Mouse (Mus musculus) heart, embryonic 16.5 days (tissue): ENCODE data around the gene Capn10. TPM values are rescaled to one million over a fixed set of nuclear protein-coding genes. Genes with fewer than 3 reads are reported as not detected.

Source experiments
- ATAC-seq: fragments of 200-750 bp; cut with Nextera tagmentation; replicated peaks from 2 replicates; pipeline ENCODE4 v1.8.0; 2017; ENCODE audit warnings: moderate number of reproducible peaks; ENCODE audit not compliant: insufficient read depth, low FRiP score; ENCODE audit errors: extremely low read depth
- H3K27ac ChIP-seq: fragments of 300-500 bp; sonication (generic); 2 replicates; pipeline ENCODE4 v1.5.1; 2014; ENCODE audit warnings: mild to moderate bottlenecking, low read length, control low read depth, moderate library complexity
- H3K27me3 ChIP-seq: fragments of 300-500 bp; sonication (generic); 2 replicates; pipeline ENCODE4 v1.6.1; 2014; ENCODE audit warnings: low read length, mixed read lengths; ENCODE audit not compliant: control insufficient read depth, insufficient read depth
- H3K36me3 ChIP-seq: fragments of 300-500 bp; sonication (generic); 2 replicates; pipeline ENCODE4 v1.6.1; 2014; ENCODE audit not compliant: control insufficient read depth, insufficient read depth
- H3K4me1 ChIP-seq: fragments of 300-500 bp; sonication (generic); 2 replicates; pipeline ENCODE4 v1.6.1; 2014; ENCODE audit warnings: low read length, mixed read lengths; ENCODE audit not compliant: control insufficient read depth, insufficient read depth
- H3K4me2 ChIP-seq: fragments of 300-500 bp; sonication (generic); 2 replicates; pipeline ENCODE4 v1.6.1; 2014; ENCODE audit warnings: low read depth, mild to moderate bottlenecking, control low read depth, low read length
- H3K4me3 ChIP-seq: fragments of 300-500 bp; sonication (generic); 2 replicates; pipeline ENCODE4 v1.5.1; 2014; ENCODE audit warnings: mild to moderate bottlenecking, control low read depth, low read length
- H3K9ac ChIP-seq: fragments of 300-500 bp; sonication (generic); 2 replicates; pipeline ENCODE4 v1.6.1; 2014; ENCODE audit warnings: low read length, control low read depth
- H3K9me3 ChIP-seq: fragments of 300-500 bp; sonication (generic); replicated peaks from 2 replicates; pipeline ENCODE4 v1.6.1; 2016; ENCODE audit warnings: low read length; ENCODE audit not compliant: control insufficient read depth
- WGBS: fragments of 180-500 bp; shearing (Covaris S2); extraction: QIAGEN DNeasy Blood & Tissue Kit; methylation state at CpG from one replicate; pipeline ENCODE4 v1.1.7; 2014; 5-methylcytosine and 5-hydroxymethylcytosine counted together
- polyA plus RNA-seq: library from polyadenylated mRNA; unstranded; fragments of >200 nt; fragmentation: Nextera tagmentation; extraction: Ambion mirVana; gene quantifications from 2 replicates; pipeline ENCODE4 v1.2.1, GENCODE M21; 2015

The Capn10 gene
- polyA plus RNA-seq, 1 experiment from 2014 or later = 27.1 TPM

GRCm38 (mm10) chr1:92979073-92979602 is 45.0 kb downstream of the Capn10 start:
- peaks cover 2% of the 10 kb centered on the region; the same call in 1 of the 2 replicates for H3K27me3 ChIP-seq
- H3K4me1 ChIP-seq = peaks cover 17% of the 10 kb centered on the region
- no peak overlapping the region for H3K4me2 ChIP-seq
- H3K9ac ChIP-seq = no peak overlapping the region
- no peak overlapping the region for H3K4me3 ChIP-seq
- no peak overlapping the region for H3K27ac ChIP-seq
- no peaks in the 10 kb centered on the region for H3K36me3 ChIP-seq
- 0 out of 2 replicates have a peak, but pooled peaks have one; percentile 19 for ATAC-seq
- 18% methylated on average over 11 of the region's 11 CpGs for WGBS
- H3K9me3 ChIP-seq = no peaks in the 10 kb centered on the region

GRCm38 (mm10) chr1:92981056-92981845 is 47.1 kb downstream of the Capn10 start:
- 0 out of 2 replicates have a peak, but pooled peaks have one; percentile 39 for ATAC-seq
- Histone ChIP-seq H3K4me1 (peaks cover 13% of the 10 kb centered on the region), H3K36me3 (no peaks in the 10 kb centered on the region), H3K27me3 (peaks cover 2% of the 10 kb centered on the region; the same call in 1 of the 2 replicates), H3K4me2 (no peak overlapping the region), H3K4me3 (no peak overlapping the region), H3K27ac (peak overlapping the region; percentile 66), H3K9me3 (no peaks in the 10 kb centered on the region), H3K9ac (no peak overlapping the region)
- 69% methylated on average over 7 of the region's 7 CpGs for WGBS

- no peak overlapping the region for H3K9ac ChIP-seq
- no peak overlapping the region for H3K4me3 ChIP-seq
- no peaks in the 10 kb centered on the region for H3K36me3 ChIP-seq
- H3K4me2 ChIP-seq = no peak overlapping the region
- no peak for ATAC-seq
- 91% methylated on average over 17 of the region's 17 CpGs for WGBS
- H3K9me3 ChIP-seq = no peaks in the 10 kb centered on the region
- peaks cover 8% of the 10 kb centered on the region for H3K4me1 ChIP-seq
- H3K27me3 ChIP-seq = no peaks in the 10 kb centered on the region; the same call in 1 of the 2 replicates
- H3K27ac ChIP-seq = no peak overlapping the region
These were observed 48.9 kb downstream of the Capn10 start for GRCm38 (mm10) chr1:92982931-92983605.

GRCm38 (mm10) chr1:92984999-92985398 is 50.8 kb downstream of the Capn10 start:
- Histone ChIP-seq H3K9me3 (no peaks in the 10 kb centered on the region), H3K4me1 (0 out of 2 replicates have a peak, but pooled peaks cover 2% of the 10 kb centered on the region), H3K27me3 (0 out of 2 replicates have a peak, but pooled peaks cover 3% of the 10 kb centered on the region), H3K4me2 (no peak overlapping the region), H3K27ac (no peak overlapping the region), H3K4me3 (no peak overlapping the region), H3K9ac (no peak overlapping the region), H3K36me3 (no peaks in the 10 kb centered on the region)
- 85% methylated on average over 5 of the region's 5 CpGs for WGBS
- ATAC-seq = no peak

GRCm38 (mm10) chr1:92988894-92989293 is 54.7 kb downstream of the Capn10 start:
- no peaks in the 10 kb centered on the region for H3K4me1 ChIP-seq
- H3K9me3 ChIP-seq = no peaks in the 10 kb centered on the region
- no peak overlapping the region for H3K9ac ChIP-seq
- WGBS = 71% methylated on average over 4 of the region's 4 CpGs
- H3K27ac ChIP-seq = no peak overlapping the region
- H3K36me3 ChIP-seq = no peaks in the 10 kb centered on the region
- H3K27me3 ChIP-seq = 0 out of 2 replicates have a peak, but pooled peaks cover 3% of the 10 kb centered on the region
- no peak overlapping the region for H3K4me3 ChIP-seq
- no peak overlapping the region for H3K4me2 ChIP-seq
- ATAC-seq = no peak

GRCm38 (mm10) chr1:92989891-92990290 is 55.7 kb downstream of the Capn10 start:
- no peaks in the 10 kb centered on the region for H3K4me1 ChIP-seq
- no peak overlapping the region for H3K27ac ChIP-seq
- H3K4me2 ChIP-seq = no peak overlapping the region
- ATAC-seq = no peak
- H3K4me3 ChIP-seq = no peak overlapping the region
- H3K9ac ChIP-seq = no peak overlapping the region
- WGBS = 63% methylated on average over 4 of the region's 4 CpGs
- H3K36me3 ChIP-seq = no peaks in the 10 kb centered on the region
- no peaks in the 10 kb centered on the region for H3K9me3 ChIP-seq
- 0 out of 2 replicates have a peak, but pooled peaks cover 3% of the 10 kb centered on the region for H3K27me3 ChIP-seq

- H3K36me3 ChIP-seq = no peaks in the 10 kb centered on the region
- no peak overlapping the region for H3K9ac ChIP-seq
- H3K9me3 ChIP-seq = no peaks in the 10 kb centered on the region
- 0 out of 2 replicates have a peak, but pooled peaks cover 3% of the 10 kb centered on the region for H3K27me3 ChIP-seq
- no peak for ATAC-seq
- WGBS = 77% methylated on average over 6 of the region's 6 CpGs
- H3K27ac ChIP-seq = no peak overlapping the region
- H3K4me2 ChIP-seq = no peak overlapping the region
- H3K4me3 ChIP-seq = no peak overlapping the region
- no peaks in the 10 kb centered on the region for H3K4me1 ChIP-seq
These were observed 58.2 kb downstream of the Capn10 start for GRCm38 (mm10) chr1:92992214-92992855.

GRCm38 (mm10) chr1:92992880-92993279 is 58.7 kb downstream of the Capn10 start:
- no peaks in the 10 kb centered on the region for H3K4me1 ChIP-seq
- no peak overlapping the region for H3K27ac ChIP-seq
- no peak for ATAC-seq
- no peaks in the 10 kb centered on the region for H3K9me3 ChIP-seq
- WGBS = 70% methylated on average over 2 of the region's 2 CpGs
- no peak overlapping the region for H3K4me3 ChIP-seq
- no peak overlapping the region for H3K9ac ChIP-seq
- 0 out of 2 replicates have a peak, but pooled peaks cover 3% of the 10 kb centered on the region for H3K27me3 ChIP-seq
- no peaks in the 10 kb centered on the region for H3K36me3 ChIP-seq
- H3K4me2 ChIP-seq = no peak overlapping the region
